Mouse (Mus musculus) heart, postnatal 0 days (tissue): Measurements from ENCODE around the gene Ip6k3. TPM values are rescaled to one million over a fixed set of nuclear protein-coding genes. Genes with fewer than 3 reads are reported as not detected.

ENCODE experiments used
- ATAC-seq: fragments of 200-750 bp; cut with Nextera tagmentation; 2 replicates; pipeline ENCODE4 v1.8.0; 2017; ENCODE audit warnings: low read depth, moderate number of reproducible peaks, moderate library complexity; ENCODE audit not compliant: insufficient read depth
- DNase-seq: peaks from one replicate; pipeline ENCODE4 v3.0.0-alpha.2; 2016; ENCODE audit warnings: low spot score
- H3K27ac ChIP-seq: fragments of 300-500 bp; sonication (generic); 2 replicates; pipeline ENCODE4 v1.5.1; 2014; ENCODE audit warnings: low read depth, mild to moderate bottlenecking
- H3K27me3 ChIP-seq: fragments of 300-500 bp; sonication (generic); 2 replicates; pipeline ENCODE4 v1.6.1; 2014; ENCODE audit warnings: low read length, mixed read lengths; ENCODE audit not compliant: control insufficient read depth, insufficient read depth
- H3K36me3 ChIP-seq: fragments of 300-500 bp; sonication (generic); replicated peaks from 2 replicates; pipeline ENCODE4 v1.6.1; 2014; ENCODE audit warnings: low read length, mixed read lengths; ENCODE audit not compliant: control insufficient read depth, insufficient read depth
- H3K4me1 ChIP-seq: fragments of 300-500 bp; sonication (generic); 2 replicates; pipeline ENCODE4 v1.6.1; 2014; ENCODE audit warnings: antibody characterized with exemption; ENCODE audit not compliant: control insufficient read depth, insufficient read depth
- H3K4me2 ChIP-seq: fragments of 300-500 bp; sonication (generic); 2 replicates; pipeline ENCODE4 v1.6.1; 2014; ENCODE audit warnings: low read depth, mild to moderate bottlenecking, low read length, moderate library complexity
- H3K4me3 ChIP-seq: fragments of 300-500 bp; sonication (generic); 2 replicates; pipeline ENCODE4 v1.5.1; 2014; ENCODE audit warnings: low read depth, low read length
- H3K9ac ChIP-seq: fragments of 300-500 bp; sonication (generic); replicated peaks from 2 replicates; pipeline ENCODE4 v1.6.1; 2014; ENCODE audit warnings: low read depth, low read length, mixed read lengths
- H3K9me3 ChIP-seq: fragments of 300-500 bp; sonication (generic); replicated peaks from 2 replicates; pipeline ENCODE4 v1.6.1; 2016; ENCODE audit warnings: low read length; ENCODE audit not compliant: control insufficient read depth
- CTCF ChIP-seq: IDR thresholded peaks from 2 replicates; pipeline ENCODE4 v1.5.1; 2016; ENCODE audit warnings: antibody characterized with exemption, control low read depth, low read depth
- EP300 ChIP-seq: IDR thresholded peaks from 2 replicates; pipeline ENCODE4 v1.6.1; 2016; ENCODE audit warnings: antibody characterized with exemption, low read depth
- WGBS: fragments of 180-500 bp; shearing (Covaris S2); extraction: QIAGEN DNeasy Blood & Tissue Kit; methylation state at CpG from one replicate; pipeline ENCODE4 v1.1.7; 2014; 5-methylcytosine and 5-hydroxymethylcytosine counted together
- polyA plus RNA-seq: library from polyadenylated mRNA; unstranded; fragments of >200 nt; fragmentation: Nextera tagmentation; extraction: Ambion mirVana; gene quantifications from 2 replicates; pipeline ENCODE4 v1.2.1, GENCODE M21; 2015
- total RNA-seq: library from RNA; depleted of rRNA; stranded (reverse); fragments of >200 nt; gene quantifications from 2 replicates; pipeline ENCODE4 v1.2.3, GENCODE M21; 2014; ENCODE audit warnings: low replicate concordance

Gene Ip6k3
- total and polyA plus RNA-seq, 2 experiments from 2014 or later = 3.7 to 6.1 TPM

DNA sequence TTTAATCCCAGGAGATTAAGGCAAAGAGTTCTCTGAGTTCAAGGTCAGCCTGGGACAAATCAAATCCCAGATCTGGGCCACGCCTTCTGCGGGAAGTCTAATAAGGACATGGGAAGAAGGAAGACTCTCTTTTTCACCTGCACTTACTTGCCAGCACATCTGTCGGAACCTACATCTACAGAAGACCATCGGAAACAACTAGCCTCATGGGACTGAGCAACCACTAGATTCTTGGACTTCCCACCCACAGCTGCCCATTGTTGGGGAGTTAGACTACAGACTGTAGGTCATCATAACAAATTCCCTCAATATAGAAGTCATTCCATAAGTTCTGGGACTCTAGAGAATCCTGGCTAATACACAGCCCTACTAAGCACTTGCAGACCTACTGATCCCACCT is 974 bp upstream of the Ip6k3 start:
- no peak overlapping the region for H3K9ac ChIP-seq
- WGBS = 86% methylated on average over 4 of the region's 4 CpGs
- DNase-seq = no peak

DNA sequence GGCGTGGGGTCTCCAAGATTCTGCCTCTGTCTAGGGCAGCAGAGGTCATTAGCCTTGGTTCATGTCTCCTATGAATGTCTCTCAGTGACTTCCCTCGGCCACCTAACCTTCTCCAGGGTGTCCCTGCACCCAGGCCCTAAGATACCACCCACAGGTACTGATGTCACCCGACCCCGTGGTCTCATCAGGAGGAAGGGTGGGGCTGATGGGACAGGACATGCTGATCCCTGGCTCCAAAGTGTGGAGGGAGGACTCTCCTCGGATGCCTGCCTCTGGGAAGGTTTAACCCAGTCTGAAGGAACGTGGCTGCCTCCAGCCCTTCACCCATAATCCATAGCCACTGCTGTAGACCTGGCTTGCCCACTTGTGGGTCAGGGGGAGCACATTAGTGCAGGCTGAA is 694 bp downstream of the Ip6k3 start:
- H3K9ac ChIP-seq = no peak overlapping the region
- no peak overlapping the region for H3K4me2 ChIP-seq
- no peak overlapping the region for H3K4me3 ChIP-seq
- no peaks in the 10 kb centered on the region for H3K27me3 ChIP-seq
- ATAC-seq (no peak), DNase-seq (no peak)
- TF ChIP-seq EP300 = no peak
- TF ChIP-seq CTCF = no peak
- H3K9me3 ChIP-seq = no peaks in the 10 kb centered on the region
- peaks cover 5% of the 10 kb centered on the region for H3K4me1 ChIP-seq
- WGBS = 71% methylated on average over 6 of the region's 6 CpGs
- no peaks in the 10 kb centered on the region for H3K36me3 ChIP-seq
- H3K27ac ChIP-seq = no peak overlapping the region

More for the DNA sequence above, 974 bp upstream of the Ip6k3 start:
- ATAC-seq = no peak
- H3K4me2 ChIP-seq = no peak overlapping the region
- no peaks in the 10 kb centered on the region for H3K27me3 ChIP-seq
- TF ChIP-seq EP300 (no peak), CTCF (no peak)
- no peak overlapping the region for H3K27ac ChIP-seq
- no peaks in the 10 kb centered on the region for H3K36me3 ChIP-seq
- no peak overlapping the region for H3K4me3 ChIP-seq
- no peaks in the 10 kb centered on the region for H3K9me3 ChIP-seq
- peaks cover 5% of the 10 kb centered on the region for H3K4me1 ChIP-seq

DNA sequence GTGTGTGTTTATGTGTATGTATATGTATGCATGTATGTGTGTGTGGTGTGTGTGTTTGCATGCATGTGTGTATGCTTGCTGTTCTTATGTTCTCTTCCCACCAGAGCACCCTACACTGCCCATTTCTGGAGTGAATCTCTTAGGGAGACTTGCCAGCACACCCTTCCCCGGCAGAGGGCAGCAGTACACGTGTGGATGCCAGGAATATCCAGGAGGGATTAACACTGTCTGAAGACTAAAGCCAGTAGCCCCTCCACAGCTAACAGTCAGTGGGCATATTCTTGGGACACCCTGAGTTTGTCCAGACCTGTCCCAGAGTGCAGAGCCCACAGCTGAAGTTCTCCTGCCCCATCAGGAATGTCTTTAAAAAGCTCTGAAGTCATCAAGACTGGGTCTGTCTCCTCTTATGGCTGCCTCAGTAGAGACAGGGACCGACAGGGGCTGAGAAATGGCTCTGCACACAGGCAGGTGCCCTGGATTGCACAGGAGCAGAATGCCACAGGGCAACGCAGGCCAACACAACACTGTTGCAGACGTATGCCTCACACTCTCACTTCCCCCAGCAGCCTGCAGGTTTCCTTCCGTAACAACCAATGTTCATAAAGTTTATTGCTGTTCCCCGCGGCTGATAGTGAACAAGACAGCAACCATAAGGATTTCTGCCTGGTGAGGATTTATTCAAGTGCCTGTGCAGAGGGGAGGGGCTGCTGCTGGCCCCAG is 2.4 kb downstream of the Ip6k3 start:
- TF ChIP-seq EP300 (no peak), CTCF (peak; percentile 67)
- Histone ChIP-seq H3K4me2 (no peak overlapping the region), H3K9me3 (no peaks in the 10 kb centered on the region), H3K36me3 (no peaks in the 10 kb centered on the region), H3K27me3 (no peaks in the 10 kb centered on the region), H3K9ac (no peak overlapping the region), H3K27ac (no peak overlapping the region), H3K4me1 (peaks cover 17% of the 10 kb centered on the region), H3K4me3 (no peak overlapping the region)
- no peak for ATAC-seq
- DNase-seq = no peak
- 57% methylated on average over 8 of the region's 8 CpGs for WGBS

DNA sequence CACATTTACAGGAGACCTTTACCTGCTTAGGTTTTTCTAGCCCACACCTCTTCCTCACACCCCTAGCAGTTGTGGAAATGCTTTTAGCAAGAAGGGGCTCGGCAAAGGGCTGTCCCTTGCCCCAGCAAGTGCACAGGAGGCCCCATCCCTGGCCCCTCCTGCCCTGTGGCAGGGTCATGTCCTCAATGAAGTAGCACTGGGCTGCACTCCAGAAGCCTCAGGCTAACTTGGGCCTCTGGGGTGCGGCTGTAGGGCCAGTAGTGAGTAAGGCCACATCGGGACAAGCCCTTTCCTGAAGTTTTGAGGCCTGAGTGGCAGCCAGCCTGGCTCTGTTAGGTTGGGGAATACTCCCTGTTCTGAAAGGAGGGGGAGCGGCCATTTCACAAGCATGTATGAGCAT is 6.7 kb downstream of the Ip6k3 start:
- Histone ChIP-seq H3K9me3 (no peaks in the 10 kb centered on the region), H3K9ac (no peak overlapping the region), H3K4me3 (no peak overlapping the region), H3K36me3 (no peaks in the 10 kb centered on the region), H3K27me3 (no peaks in the 10 kb centered on the region), H3K4me1 (peaks cover 37% of the 10 kb centered on the region), H3K4me2 (no peak overlapping the region), H3K27ac (peak overlapping the region; percentile 68)
- DNase-seq = peak; percentile 70
- ATAC-seq = peak; percentile 86
- 0 out of 2 replicates have a peak, but pooled peaks have one; percentile 15 for TF ChIP-seq EP300
- no peak for TF ChIP-seq CTCF
- WGBS = 49% methylated on average over 4 of the region's 4 CpGs

DNA sequence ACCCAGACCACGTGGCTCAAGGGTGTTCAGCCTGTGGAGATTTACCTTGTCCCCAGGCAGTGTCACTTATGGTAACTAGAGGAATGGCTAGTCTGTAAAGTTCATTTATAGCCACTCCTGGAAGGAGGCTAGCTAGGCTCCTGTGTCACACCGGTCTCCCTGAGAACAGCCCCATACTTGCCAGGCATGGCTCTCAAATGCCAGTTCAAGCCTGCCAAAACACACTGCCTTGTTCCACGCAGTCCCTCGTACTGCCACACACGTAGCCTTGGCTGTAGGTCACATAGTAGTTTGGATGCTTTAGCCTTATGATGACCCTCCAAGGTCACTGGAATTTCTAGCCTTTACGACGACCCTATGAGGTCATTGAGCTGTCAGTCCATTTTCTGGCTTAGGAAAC is 8.4 kb downstream of the Ip6k3 start:
- no peak overlapping the region for H3K9ac ChIP-seq
- no peak for ATAC-seq
- H3K36me3 ChIP-seq = no peaks in the 10 kb centered on the region
- H3K4me2 ChIP-seq = no peak overlapping the region
- peak overlapping the region; percentile 80 for H3K27ac ChIP-seq
- WGBS = 65% methylated on average over 7 of the region's 7 CpGs
- no peaks in the 10 kb centered on the region for H3K27me3 ChIP-seq
- TF ChIP-seq CTCF (no peak), EP300 (no peak)
- H3K9me3 ChIP-seq = no peaks in the 10 kb centered on the region
- DNase-seq = no peak
- H3K4me3 ChIP-seq = no peak overlapping the region
- H3K4me1 ChIP-seq = peaks cover 50% of the 10 kb centered on the region

DNA sequence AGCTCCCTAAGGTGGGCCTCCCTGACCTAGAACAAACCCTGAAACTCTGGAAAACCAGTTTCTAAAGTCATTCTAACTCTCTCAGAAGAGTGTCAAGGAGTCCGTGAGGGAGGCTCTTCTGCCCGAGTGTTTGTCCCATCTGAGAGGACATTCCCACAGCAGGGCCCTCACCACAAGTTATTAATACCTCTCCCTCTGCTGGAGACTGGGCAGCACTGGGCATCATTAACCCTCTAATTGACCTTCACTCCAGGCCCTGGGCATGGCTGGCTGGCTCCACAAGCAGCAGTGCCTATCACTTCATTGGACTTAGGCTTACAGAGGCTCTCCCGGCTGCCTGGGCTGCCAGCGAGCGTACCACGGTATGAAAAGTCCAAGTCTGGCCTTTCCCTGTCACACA is 9.2 kb downstream of the Ip6k3 start:
- Histone ChIP-seq H3K27me3 (no peaks in the 10 kb centered on the region), H3K9me3 (no peaks in the 10 kb centered on the region), H3K4me2 (no peak overlapping the region), H3K27ac (peak overlapping the region; percentile 80), H3K4me1 (peaks cover 56% of the 10 kb centered on the region), H3K4me3 (no peak overlapping the region), H3K36me3 (no peaks in the 10 kb centered on the region), H3K9ac (no peak overlapping the region)
- DNase-seq = peak; percentile 64
- 54% methylated on average over 6 of the region's 6 CpGs for whole genome bisulfite sequencing
- peak; percentile 54 for ATAC-seq
- TF ChIP-seq CTCF (peak; percentile 36), EP300 (no peak)
